Mouse (Mus musculus) CH12.LX (cell line): ENCODE data around the gene Tbx10. TPM values are rescaled to one million over a fixed set of nuclear protein-coding genes. Genes with fewer than 3 reads are reported as not detected.
A peak's percentile ranks its signal among the peaks of the same experiment; 100 is the strongest.

Experiments used
- DNase-seq: peaks from one replicate; pipeline ENCODE4 v3.0.0-alpha.2; 2013; ENCODE audit errors: extremely low read depth
- H3K27ac ChIP-seq: 2 replicates; pipeline ENCODE4 v1.5.1; 2012; ENCODE audit warnings: low read depth, mild to moderate bottlenecking, control low read depth, moderate library complexity; ENCODE audit not compliant: insufficient read depth
- H3K27me3 ChIP-seq: replicated peaks from 2 replicates; pipeline ENCODE3; 2012; ENCODE audit warnings: inconsistent platforms
- H3K36me3 ChIP-seq, 2 experiments: replicated peaks in 1 of 2; 2 replicates each; pipeline versions ENCODE3 to v1.6.1; 2012; ENCODE audit warnings: inconsistent platforms in 1 of 2, low read length in 1 of 2, mild to moderate bottlenecking in 1 of 2, mixed read lengths in 1 of 2, moderate library complexity in 1 of 2; ENCODE audit not compliant: control insufficient read depth in 1 of 2, insufficient read depth in 1 of 2
- H3K4me1 ChIP-seq, 2 experiments: 2 replicates each; pipeline ENCODE4 v1.6.1; 2012; ENCODE audit warnings: inconsistent platforms in 1 of 2, moderate library complexity in 1 of 2; ENCODE audit not compliant: insufficient read depth in 2 of 2, control insufficient read depth in 1 of 2
- H3K4me2 ChIP-seq: 2 replicates; pipeline ENCODE4 v1.6.1; 2012; ENCODE audit warnings: low read depth, mild to moderate bottlenecking, control low read depth; ENCODE audit not compliant: poor library complexity, insufficient read depth, severe bottlenecking
- H3K4me3 ChIP-seq, 3 experiments: fragments of 150-350 bp in 1 of 3; sonication (generic) in 1 of 3; replicated peaks in 1 of 3; 2 replicates each; pipeline versions ENCODE3 to v1.5.1; 2011 to 2012; ENCODE audit warnings: low read depth in 2 of 3, low read length in 2 of 3, mild to moderate bottlenecking in 2 of 3, moderate library complexity in 2 of 3, control low read depth in 1 of 3, improper control_type of control experiment in 1 of 3, inconsistent platforms in 1 of 3, mixed read lengths in 1 of 3; ENCODE audit not compliant: poor library complexity in 1 of 3
- H3K79me2 ChIP-seq: replicated peaks from 2 replicates; pipeline ENCODE4 v1.6.1; 2012; ENCODE audit warnings: mild to moderate bottlenecking, moderate library complexity; ENCODE audit not compliant: control insufficient read depth, poor library complexity, insufficient read depth, severe bottlenecking; ENCODE audit errors: extremely low read depth
- H3K9ac ChIP-seq: 2 replicates; pipeline ENCODE4 v1.6.1; 2012; ENCODE audit warnings: low read depth, mild to moderate bottlenecking, control low read depth, moderate library complexity; ENCODE audit not compliant: insufficient read depth
- H3K9me3 ChIP-seq: replicated peaks from 2 replicates; pipeline ENCODE3; 2012; ENCODE audit warnings: low read length, inconsistent platforms, mixed read lengths
- BHLHE40 ChIP-seq: IDR thresholded peaks from 2 replicates; pipeline ENCODE4 v1.6.1; 2011; ENCODE audit warnings: mild to moderate bottlenecking, low read depth, low read length, improper control_type of control experiment
- CTCF ChIP-seq, 2 experiments: IDR thresholded peaks in 1 of 2; conservative IDR thresholded peaks in 1 of 2; 2 replicates each; pipeline ENCODE4 v1.5.1; 2011 to 2012; ENCODE audit warnings: low read depth in 2 of 2, low read length in 2 of 2, improper control_type of control experiment in 1 of 2, inconsistent platforms in 1 of 2, mild to moderate bottlenecking in 1 of 2, moderate library complexity in 1 of 2
- E2F4 ChIP-seq: IDR thresholded peaks from 2 replicates; pipeline ENCODE4 v1.6.1; 2011; ENCODE audit warnings: low read depth, low read length, improper control_type of control experiment; ENCODE audit not compliant: insufficient replicate concordance
- EP300 ChIP-seq: IDR thresholded peaks from 2 replicates; pipeline ENCODE4 v1.6.1; 2011; ENCODE audit warnings: low read length, improper control_type of control experiment
- ETS1 ChIP-seq: conservative IDR thresholded peaks from 2 replicates; pipeline ENCODE4 v1.6.1; 2012; ENCODE audit warnings: low read depth, mild to moderate bottlenecking, inconsistent platforms, low read length, improper control_type of control experiment, moderate library complexity
- HCFC1 ChIP-seq: IDR thresholded peaks from 2 replicates; pipeline ENCODE4 v1.6.1; 2012; ENCODE audit warnings: low read depth, mild to moderate bottlenecking, inconsistent platforms, low read length, improper control_type of control experiment
- IRF4 ChIP-seq: IDR thresholded peaks from 2 replicates; pipeline ENCODE4 v1.6.1; 2014; ENCODE audit warnings: low read depth, mild to moderate bottlenecking, inconsistent platforms, low read length, improper control_type of control experiment
- JUN ChIP-seq: IDR thresholded peaks from 2 replicates; pipeline ENCODE4 v1.6.1; 2011; ENCODE audit warnings: low read depth, mild to moderate bottlenecking, low read length, improper control_type of control experiment, moderate library complexity; ENCODE audit not compliant: insufficient read depth
- KAT2A ChIP-seq: IDR thresholded peaks from 2 replicates; pipeline ENCODE4 v1.6.1; 2012; ENCODE audit warnings: low read length, improper control_type of control experiment, inconsistent platforms; ENCODE audit not compliant: insufficient replicate concordance
- MAZ ChIP-seq: IDR thresholded peaks from 2 replicates; pipeline ENCODE4 v1.6.1; 2012; ENCODE audit warnings: low read depth, mild to moderate bottlenecking, inconsistent platforms, low read length, improper control_type of control experiment, moderate library complexity
- POLR2A ChIP-seq: IDR thresholded peaks from 2 replicates; pipeline ENCODE4 v1.6.1; 2011; ENCODE audit warnings: low read depth, mild to moderate bottlenecking, improper control_type of control experiment, low read length
- POLR2AphosphoS2 ChIP-seq: IDR thresholded peaks from 2 replicates; pipeline ENCODE4 v1.6.1; 2011; ENCODE audit warnings: low read depth, low read length, improper control_type of control experiment
- RAD21 ChIP-seq: IDR thresholded peaks from 2 replicates; pipeline ENCODE4 v1.6.1; 2011; ENCODE audit warnings: low read depth, mild to moderate bottlenecking, low read length, improper control_type of control experiment, moderate library complexity
- SMC3 ChIP-seq: IDR thresholded peaks from 2 replicates; pipeline ENCODE4 v1.6.1; 2011; ENCODE audit warnings: low read depth, low read length, improper control_type of control experiment
- TBP ChIP-seq: conservative IDR thresholded peaks from 2 replicates; pipeline ENCODE4 v1.6.1; 2011; ENCODE audit warnings: low read depth, low read length, improper control_type of control experiment
- TCF12 ChIP-seq: IDR thresholded peaks from 2 replicates; pipeline ENCODE4 v1.6.1; 2014; ENCODE audit warnings: low read depth, mild to moderate bottlenecking, inconsistent platforms, low read length, improper control_type of control experiment
- ZMIZ1 ChIP-seq: IDR thresholded peaks from 2 replicates; pipeline ENCODE4 v1.6.1; 2012; ENCODE audit warnings: low read depth, mild to moderate bottlenecking, inconsistent platforms, low read length, improper control_type of control experiment
- dilution Hi-C: fragments of 300-500 bp; cut with MboI; formaldehyde crosslinking; loops from 2 replicates; pipeline ENCODE4 v1.14.3; 2020; ENCODE audit warnings: low sequenced_read_pairs; ENCODE audit not compliant: extremely low pct_unique_long_range_greater_than_20kb, extremely low pct_ligation_motif_present
- in situ Hi-C: fragments of 300-500 bp; cut with MboI; formaldehyde crosslinking; loops from 3 replicates; pipeline ENCODE4 v1.14.3; 2019; ENCODE audit warnings: low sequenced_read_pairs, low pct_ligation_motif_present, low pct_unique_long_range_greater_than_20kb, mixed read lengths
- polyA plus RNA-seq: library from polyadenylated mRNA; unstranded; fragments of >175 nt; gene quantifications from 2 replicates; pipeline ENCODE4 v1.2.1, GENCODE M21; 2012; ENCODE audit warnings: low read depth; ENCODE audit not compliant: insufficient read length
- total RNA-seq, 2 experiments: library from RNA; depleted of rRNA; stranded (reverse); fragments of 300-350 nt in 1 of 2; fragments of >200 nt in 1 of 2; gene quantifications; 2 replicates each; pipeline ENCODE4 v1.2.3; 2012 to 2014

Gene Tbx10
- total and polyA plus RNA-seq, 3 experiments: not detected

GRCm38 (mm10) chr19:3942986-3943735, 49.4 kb upstream of the Tbx10 start (continued):
- no peak for TF ChIP-seq KAT2A
- peak; percentile 14 for TF ChIP-seq RAD21
- no peak for TF ChIP-seq JUN
- no peak for TF ChIP-seq EP300
- no peak for TF ChIP-seq MAZ
- TF ChIP-seq ETS1: no peak; the same call in 1 of the 2 replicates
- peak; percentile 62; the same call in 1 of the 2 replicates for TF ChIP-seq TCF12
- TF ChIP-seq IRF4: peak; percentile 47; the same call in 1 of the 2 replicates
- TF ChIP-seq ZMIZ1: no peak
- no peak for TF ChIP-seq HCFC1

- Histone ChIP-seq H3K36me3 (peaks cover 53 to 89% of the 10 kb centered on the region in 2 experiments), H3K4me1 (peaks cover 20 to 57% of the 10 kb centered on the region in 2 experiments)
- in situ Hi-C loops: no loop called here
- no peak for TF ChIP-seq TBP
- TF ChIP-seq POLR2AphosphoS2: no peak
- TF ChIP-seq E2F4: no peak
- TF ChIP-seq, all 38 proteins: peak for 0
- dilution Hi-C loops: no loop called here
- Histone ChIP-seq H3K27ac (peak overlapping the region; percentile 28; the same call in 1 of the 2 replicates), H3K79me2 (no peaks in the 10 kb centered on the region), H3K4me2 (no peak overlapping the region), H3K27me3 (no peaks in the 10 kb centered on the region), H3K9me3 (no peaks in the 10 kb centered on the region), H3K9ac (no peak overlapping the region), H3K4me3 (no peak overlapping the region)
- no peak for DNase-seq
Measured at GRCm38 (mm10) chr19:3945872-3946564, 46.5 kb upstream of the Tbx10 start.

GRCm38 (mm10) chr19:3946715-3947114, 45.8 kb upstream of the Tbx10 start:
- no peak overlapping the region for H3K4me2 ChIP-seq
- no peak overlapping the region for H3K4me3 ChIP-seq
- no peaks in the 10 kb centered on the region for H3K9me3 ChIP-seq
- no peaks in the 10 kb centered on the region for H3K27me3 ChIP-seq
- dilution Hi-C loops: no loop called here
- in situ Hi-C loops: no loop called here
- no peak overlapping the region for H3K27ac ChIP-seq
- DNase-seq: peak; percentile 67
- H3K79me2 ChIP-seq: no peaks in the 10 kb centered on the region
- TF ChIP-seq CTCF (conservative IDR thresholded peaks at IDR 0.05 in 1 of 2, IDR thresholded peaks at IDR 0.05 in 1 of 2; ENCODE audit: low read depth in 2 of 2, low read length in 2 of 2) (peak; percentile 87 to 88), ETS1 (no peak), BHLHE40 (no peak), POLR2A (0 out of 2 replicates have a peak, but pooled peaks have one; percentile 27), SMC3 (peak; percentile 72), RAD21 (peak; percentile 86)
- peaks cover 20 to 56% of the 10 kb centered on the region in 2 experiments for H3K4me1 ChIP-seq
- peaks cover 50 to 82% of the 10 kb centered on the region in 2 experiments for H3K36me3 ChIP-seq
- H3K9ac ChIP-seq: no peak overlapping the region
